Mouse (Mus musculus): ENCODE data around the gene Hnrnpr.
A peak's percentile ranks its signal among the peaks of the same experiment; 100 is the strongest.

The Hnrnpr gene

GRCm38 (mm10) chr4:136308355-136308754, 2.4 kb upstream of the Hnrnpr start:
- DNase-seq (ENCODE audit: low spot score in 2 of 2) = no peak

- DNase-seq (ENCODE audit: low spot score in 2 of 2) = no peak
Observed at GRCm38 (mm10) chr4:136309780-136310179, 962 bp upstream of the Hnrnpr start.

GRCm38 (mm10) chr4:136311042-136311999, 579 bp downstream of the Hnrnpr start:
- DNase-seq (ENCODE audit: low spot score in 2 of 2) = peak; percentile 50 to 53

- DNase-seq (ENCODE audit: low spot score in 2 of 2) = no peak
Observed at GRCm38 (mm10) chr4:136312616-136313015, 1.9 kb downstream of the Hnrnpr start.

GRCm38 (mm10) chr4:136317667-136318066, 6.9 kb downstream of the Hnrnpr start:
- DNase-seq (ENCODE audit: low spot score in 2 of 2) = no peak

- no peak for DNase-seq (ENCODE audit: low spot score in 2 of 2)
Observed at GRCm38 (mm10) chr4:136320016-136320415, 9.3 kb downstream of the Hnrnpr start.

GRCm38 (mm10) chr4:136324226-136324625, 13.5 kb downstream of the Hnrnpr start:
- no peak for DNase-seq (ENCODE audit: low spot score in 2 of 2)

- no peak for DNase-seq (ENCODE audit: low spot score in 2 of 2)
Observed at GRCm38 (mm10) chr4:136327238-136327637, 16.5 kb downstream of the Hnrnpr start.

- DNase-seq (ENCODE audit: low spot score in 2 of 2) = no peak
Observed at GRCm38 (mm10) chr4:136328115-136328514, 17.4 kb downstream of the Hnrnpr start.

- DNase-seq (ENCODE audit: low spot score in 2 of 2) = no peak
Observed at GRCm38 (mm10) chr4:136331709-136332108, 21.0 kb downstream of the Hnrnpr start.

GRCm38 (mm10) chr4:136333191-136333590, 22.4 kb downstream of the Hnrnpr start:
- no peak for DNase-seq (ENCODE audit: low spot score in 2 of 2)

- DNase-seq (ENCODE audit: low spot score in 2 of 2) = no peak
Observed at GRCm38 (mm10) chr4:136335065-136335464, 24.3 kb downstream of the Hnrnpr start.

GRCm38 (mm10) chr4:136337129-136337528, 26.4 kb downstream of the Hnrnpr start:
- DNase-seq (ENCODE audit: low spot score in 2 of 2) = no peak

- no peak for DNase-seq (ENCODE audit: low spot score in 2 of 2)
Observed at GRCm38 (mm10) chr4:136349616-136350015, 38.9 kb downstream of the Hnrnpr start.

GRCm38 (mm10) chr4:136357026-136357425, 46.3 kb downstream of the Hnrnpr start:
- no peak for DNase-seq (ENCODE audit: low spot score in 2 of 2)

GRCm38 (mm10) chr4:136357429-136357828, 46.7 kb downstream of the Hnrnpr start:
- DNase-seq (ENCODE audit: low spot score in 2 of 2) = no peak

GRCm38 (mm10) chr4:136367856-136368255, 57.1 kb downstream of the Hnrnpr start:
- DNase-seq (ENCODE audit: low spot score in 2 of 2) = no peak

GRCm38 (mm10) chr4:136369727-136370126, 59.0 kb downstream of the Hnrnpr start:
- DNase-seq (ENCODE audit: low spot score in 2 of 2) = peak in 1 of 2 experiments; percentile 32

- peak; percentile 12 to 14 for DNase-seq (ENCODE audit: low spot score in 2 of 2)
Observed at GRCm38 (mm10) chr4:136373494-136374181, 62.9 kb downstream of the Hnrnpr start.

GRCm38 (mm10) chr4:136377001-136377400, 66.3 kb downstream of the Hnrnpr start:
- DNase-seq (ENCODE audit: low spot score in 2 of 2) = no peak

GRCm38 (mm10) chr4:136383052-136383451, 72.3 kb downstream of the Hnrnpr start:
- DNase-seq (ENCODE audit: low spot score in 2 of 2) = no peak

- no peak for DNase-seq (ENCODE audit: low spot score in 2 of 2)
Observed at GRCm38 (mm10) chr4:136383839-136384238, 73.1 kb downstream of the Hnrnpr start.

- no peak for DNase-seq (ENCODE audit: low spot score in 2 of 2)
Observed at GRCm38 (mm10) chr4:136387261-136387660, 76.5 kb downstream of the Hnrnpr start.
